Mouse (Mus musculus) kidney, adult 11 months (tissue): ENCODE measurements around the gene 4921504E06Rik.

Source experiments
- DNase-seq: peaks from one replicate; pipeline ENCODE4 v3.0.0; 2022

The 4921504E06Rik gene

GRCm38 (mm10) chr2:19416066-19416465, 137.6 kb downstream of the 4921504E06Rik start:
- no peak for DNase-seq

GRCm38 (mm10) chr2:19415063-19415521, 138.6 kb downstream of the 4921504E06Rik start:
- peak; percentile 25 for DNase-seq

GRCm38 (mm10) chr2:19414222-19414965, 139.3 kb downstream of the 4921504E06Rik start:
- DNase-seq = peak; percentile 48
